Mouse (Mus musculus): ENCODE data around the gene Hmcn1. TPM values are rescaled to one million over a fixed set of nuclear protein-coding genes. Genes with fewer than 3 reads are reported as not detected.

Hmcn1 gene
- polyA plus RNA-seq, 1 experiment, result 0.12 TPM

- no peak overlapping the region for H3K4me3 ChIP-seq
- no peak overlapping the region for H3K4me2 ChIP-seq (ENCODE audit: low read depth)
- no peak for TF ChIP-seq POLR2AphosphoS2 (IDR thresholded peaks at IDR 0.05; ENCODE audit: insufficient read length, low read depth)
- TF ChIP-seq MAX (IDR thresholded peaks at IDR 0.05; ENCODE audit: low read depth), result no peak
- TF ChIP-seq POLR2A (IDR thresholded peaks at IDR 0.05; ENCODE audit: insufficient read length, low read depth), result no peak
- TF ChIP-seq MYOG (IDR thresholded peaks at IDR 0.05; ENCODE audit: control insufficient read depth in 1 of 3, insufficient read depth in 1 of 3, insufficient read length in 2 of 3, low read depth in 2 of 3), result no peak
- TF ChIP-seq TCF12 (IDR thresholded peaks at IDR 0.05; ENCODE audit: insufficient read depth, poor library complexity, severe bottlenecking), result no peak
- no peak for TF ChIP-seq E2F4 (IDR thresholded peaks at IDR 0.05; ENCODE audit: insufficient read depth)
- no peak for TF ChIP-seq CEBPB (IDR thresholded peaks at IDR 0.05; ENCODE audit: insufficient read depth, poor library complexity, severe bottlenecking)
- TF ChIP-seq MYOD1 (IDR thresholded peaks at IDR 0.05; ENCODE audit: control insufficient read depth in 1 of 3, insufficient read length in 2 of 3, low read depth in 2 of 3), result no peak
- no peak for TF ChIP-seq REST (IDR thresholded peaks at IDR 0.05; ENCODE audit: insufficient read depth, insufficient read length)
- no peak for TF ChIP-seq SRF (IDR thresholded peaks at IDR 0.05; ENCODE audit: control insufficient read depth, insufficient read length, low read depth)
- no peak for TF ChIP-seq TCF3 (IDR thresholded peaks at IDR 0.05; ENCODE audit: insufficient read length, low read depth)
- TF ChIP-seq USF1 (IDR thresholded peaks at IDR 0.05; ENCODE audit: low read depth), result no peak
- H3ac ChIP-seq (ENCODE audit: control insufficient read depth, insufficient read length), result no peak overlapping the region
- H3K27me3 ChIP-seq (ENCODE audit: control insufficient read depth, insufficient read depth, insufficient read length), result no peaks in the 10 kb centered on the region
- no peaks in the 10 kb centered on the region for H3K79me2 ChIP-seq (ENCODE audit: control insufficient read depth, insufficient read depth)
- no peaks in the 10 kb centered on the region for H3K36me3 ChIP-seq (ENCODE audit: control insufficient read depth, insufficient read depth)
Measured at GRCm38 (mm10) chr1:151038566-151038965, 45.3 kb upstream of the Hmcn1 start.

- H3ac ChIP-seq (ENCODE audit: control insufficient read depth, insufficient read length), result no peak overlapping the region
- H3K27me3 ChIP-seq (ENCODE audit: control insufficient read depth, insufficient read depth, insufficient read length), result no peaks in the 10 kb centered on the region
- TF ChIP-seq E2F4 (IDR thresholded peaks at IDR 0.05; ENCODE audit: insufficient read depth), result no peak
- TF ChIP-seq MYOG (IDR thresholded peaks at IDR 0.05; ENCODE audit: control insufficient read depth in 1 of 3, insufficient read depth in 1 of 3, insufficient read length in 2 of 3, low read depth in 2 of 3), result peak in 1 of 3 experiments; percentile 16
- peak in 1 of 3 experiments; percentile 74 for TF ChIP-seq MYOD1 (IDR thresholded peaks at IDR 0.05; ENCODE audit: control insufficient read depth in 1 of 3, insufficient read length in 2 of 3, low read depth in 2 of 3)
- no peaks in the 10 kb centered on the region for H3K79me2 ChIP-seq (ENCODE audit: control insufficient read depth, insufficient read depth)
- H3K4me2 ChIP-seq (ENCODE audit: low read depth), result no peak overlapping the region
- H3K4me3 ChIP-seq, result no peak overlapping the region
- H3K36me3 ChIP-seq (ENCODE audit: control insufficient read depth, insufficient read depth), result no peaks in the 10 kb centered on the region
Measured at GRCm38 (mm10) chr1:151036405-151036985, 43.3 kb upstream of the Hmcn1 start.

- TF ChIP-seq POLR2AphosphoS2 (IDR thresholded peaks at IDR 0.05; ENCODE audit: insufficient read length, low read depth) (no peak), MYOG (IDR thresholded peaks at IDR 0.05; ENCODE audit: control insufficient read depth in 1 of 3, insufficient read depth in 1 of 3, insufficient read length in 2 of 3, low read depth in 2 of 3) (no peak), USF1 (IDR thresholded peaks at IDR 0.05; ENCODE audit: low read depth) (no peak), POLR2A (IDR thresholded peaks at IDR 0.05; ENCODE audit: insufficient read length, low read depth) (no peak), MAX (IDR thresholded peaks at IDR 0.05; ENCODE audit: low read depth) (no peak), TCF12 (IDR thresholded peaks at IDR 0.05; ENCODE audit: insufficient read depth, poor library complexity, severe bottlenecking) (no peak), E2F4 (IDR thresholded peaks at IDR 0.05; ENCODE audit: insufficient read depth) (no peak), REST (IDR thresholded peaks at IDR 0.05; ENCODE audit: insufficient read depth, insufficient read length) (no peak), TCF3 (IDR thresholded peaks at IDR 0.05; ENCODE audit: insufficient read length, low read depth) (no peak), SRF (IDR thresholded peaks at IDR 0.05; ENCODE audit: control insufficient read depth, insufficient read length, low read depth) (no peak), CEBPB (IDR thresholded peaks at IDR 0.05; ENCODE audit: insufficient read depth, poor library complexity, severe bottlenecking) (no peak), MYOD1 (IDR thresholded peaks at IDR 0.05; ENCODE audit: control insufficient read depth in 1 of 3, insufficient read length in 2 of 3, low read depth in 2 of 3) (no peak)
- Histone ChIP-seq H3K4me2 (ENCODE audit: low read depth) (peak overlapping the region; percentile 41), H3K36me3 (ENCODE audit: control insufficient read depth, insufficient read depth) (no peaks in the 10 kb centered on the region), H3ac (ENCODE audit: control insufficient read depth, insufficient read length) (no peak overlapping the region), H3K4me3 (no peak overlapping the region), H3K27me3 (ENCODE audit: control insufficient read depth, insufficient read depth, insufficient read length) (no peaks in the 10 kb centered on the region), H3K79me2 (ENCODE audit: control insufficient read depth, insufficient read depth) (no peaks in the 10 kb centered on the region)
Measured at GRCm38 (mm10) chr1:151035766-151036165, 42.5 kb upstream of the Hmcn1 start.

- Histone ChIP-seq H3K4me2 (ENCODE audit: low read depth) (peak overlapping the region; percentile 41), H3K36me3 (ENCODE audit: control insufficient read depth, insufficient read depth) (no peaks in the 10 kb centered on the region), H3K79me2 (ENCODE audit: control insufficient read depth, insufficient read depth) (no peaks in the 10 kb centered on the region), H3K27me3 (ENCODE audit: control insufficient read depth, insufficient read depth, insufficient read length) (no peaks in the 10 kb centered on the region), H3K4me3 (no peak overlapping the region), H3ac (ENCODE audit: control insufficient read depth, insufficient read length) (no peak overlapping the region)
- TF ChIP-seq REST (IDR thresholded peaks at IDR 0.05; ENCODE audit: insufficient read depth, insufficient read length) (no peak), E2F4 (IDR thresholded peaks at IDR 0.05; ENCODE audit: insufficient read depth) (no peak)
Measured at GRCm38 (mm10) chr1:151034993-151035592, 41.9 kb upstream of the Hmcn1 start.

- H3K4me3 ChIP-seq, result no peak overlapping the region
- TF ChIP-seq SRF (IDR thresholded peaks at IDR 0.05; ENCODE audit: control insufficient read depth, insufficient read length, low read depth) (no peak), USF1 (IDR thresholded peaks at IDR 0.05; ENCODE audit: low read depth) (no peak), REST (IDR thresholded peaks at IDR 0.05; ENCODE audit: insufficient read depth, insufficient read length) (no peak), CEBPB (IDR thresholded peaks at IDR 0.05; ENCODE audit: insufficient read depth, poor library complexity, severe bottlenecking) (no peak), TCF3 (IDR thresholded peaks at IDR 0.05; ENCODE audit: insufficient read length, low read depth) (no peak), MAX (IDR thresholded peaks at IDR 0.05; ENCODE audit: low read depth) (no peak), POLR2A (IDR thresholded peaks at IDR 0.05; ENCODE audit: insufficient read length, low read depth) (no peak), MYOG (IDR thresholded peaks at IDR 0.05; ENCODE audit: control insufficient read depth in 1 of 3, insufficient read depth in 1 of 3, insufficient read length in 2 of 3, low read depth in 2 of 3) (no peak), E2F4 (IDR thresholded peaks at IDR 0.05; ENCODE audit: insufficient read depth) (no peak), MYOD1 (IDR thresholded peaks at IDR 0.05; ENCODE audit: control insufficient read depth in 1 of 3, insufficient read length in 2 of 3, low read depth in 2 of 3) (no peak), POLR2AphosphoS2 (IDR thresholded peaks at IDR 0.05; ENCODE audit: insufficient read length, low read depth) (no peak), TCF12 (IDR thresholded peaks at IDR 0.05; ENCODE audit: insufficient read depth, poor library complexity, severe bottlenecking) (no peak)
Measured at GRCm38 (mm10) chr1:151033291-151033690, 40.1 kb upstream of the Hmcn1 start.

More at GRCm38 (mm10) chr1:151033291-151033690, 40.1 kb upstream of the Hmcn1 start:
- no peaks in the 10 kb centered on the region for H3K27me3 ChIP-seq (ENCODE audit: control insufficient read depth, insufficient read depth, insufficient read length)
- no peak overlapping the region for H3K4me2 ChIP-seq (ENCODE audit: low read depth)
- no peaks in the 10 kb centered on the region for H3K36me3 ChIP-seq (ENCODE audit: control insufficient read depth, insufficient read depth)
- H3K79me2 ChIP-seq (ENCODE audit: control insufficient read depth, insufficient read depth), result no peaks in the 10 kb centered on the region
- no peak overlapping the region for H3ac ChIP-seq (ENCODE audit: control insufficient read depth, insufficient read length)

Measured in myocyte (in vitro differentiated cells).